Mouse (Mus musculus) v-Abl transformed pro-B cells (cell line): ENCODE results near the gene Braf.

Experiments used
- in situ Hi-C, 2 experiments: fragments of 400-800 bp; cut with MboI; formaldehyde crosslinking; loops; one replicate each; pipeline ENCODE4 v1.15.1; 2025; ENCODE audit not compliant: unreplicated experiment in 2 of 2

Braf gene

GRCm38 (mm10) chr6:39562166-39563015 is 162.9 kb downstream of the Braf start:
- in situ Hi-C loops: loop anchor here (5.0 to 25.0 kb wide), 4 partner anchors 95 to 378 kb away; no protein-coding TSS in a partner anchor

DNA sequence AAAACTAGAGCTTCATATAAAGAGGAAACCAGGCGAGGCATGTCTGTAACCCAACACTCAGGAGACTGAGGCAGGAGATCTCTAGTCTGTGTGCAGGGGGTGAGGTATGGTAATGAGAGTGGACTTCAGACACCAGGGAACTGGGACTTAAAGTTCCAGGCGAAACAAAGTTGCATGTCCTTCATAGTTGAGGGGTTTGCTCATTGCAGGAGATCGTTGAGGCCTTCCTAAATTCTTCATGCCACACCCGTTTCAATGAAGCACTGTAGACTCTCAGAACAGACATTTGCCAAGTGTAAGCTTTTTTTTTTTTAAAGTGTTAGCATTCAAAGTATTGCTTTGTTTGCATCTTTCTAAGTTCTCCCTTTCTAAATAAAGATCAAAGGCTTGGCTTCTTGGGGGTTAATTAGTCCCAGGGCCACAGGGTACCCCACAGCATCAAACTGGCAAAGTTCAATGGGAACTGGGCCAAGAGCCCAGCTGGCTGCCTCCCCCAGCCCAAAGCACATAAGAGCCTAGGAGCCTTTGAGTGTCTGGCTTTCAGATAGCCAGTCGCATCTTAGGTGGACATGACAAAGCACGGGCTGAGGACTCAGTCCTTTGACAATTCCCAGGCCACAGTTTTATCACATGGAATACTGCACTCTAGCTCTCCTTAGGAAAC is 165.9 kb downstream of the Braf start:
- in situ Hi-C loops: loop anchor here (25.0 kb wide), 2 partner anchors 197 to 372 kb away; no protein-coding TSS in a partner anchor

DNA sequence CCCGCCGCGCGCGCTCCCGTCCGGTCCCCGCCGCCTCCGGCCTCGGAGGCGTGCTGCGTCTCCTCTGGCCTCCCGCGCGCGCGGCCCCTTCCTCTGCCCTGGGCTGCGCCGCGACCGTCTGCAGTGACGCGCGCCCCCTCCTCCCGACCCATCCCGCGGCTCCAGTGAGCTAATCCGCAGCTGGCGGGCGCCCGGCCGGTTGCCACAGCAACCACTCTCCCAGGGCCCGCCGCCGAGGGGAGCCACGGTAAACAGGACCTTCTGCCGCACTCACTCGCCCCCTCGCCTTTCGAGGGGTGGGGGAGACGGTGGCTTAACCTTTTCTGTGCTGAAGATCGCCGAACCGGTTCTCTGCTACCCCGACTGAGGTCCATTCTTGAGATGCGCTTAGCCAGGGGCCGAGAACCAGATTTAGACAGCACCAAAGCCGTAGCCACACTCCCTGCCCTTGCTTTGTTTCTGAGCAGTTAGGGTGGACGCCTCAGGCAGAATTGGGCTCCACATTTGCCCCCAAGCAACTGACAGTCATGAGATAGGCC is 167.5 kb downstream of the Braf start, which contains the start of gene Dennd2a:
Dennd2a (minus strand) TSS at position 145 of the 539 bp plus-strand sequence.
- in situ Hi-C loops: loop anchor here (25.0 kb wide), 2 partner anchors 195 to 370 kb away; no protein-coding TSS in a partner anchor

GRCm38 (mm10) chr6:39556900-39557659 is 168.2 kb downstream of the Braf start:
- in situ Hi-C loops: loop anchor here (25.0 kb wide), 2 partner anchors 195 to 370 kb away; no protein-coding TSS in a partner anchor

GRCm38 (mm10) chr6:39555648-39555945 is 169.7 kb downstream of the Braf start:
- in situ Hi-C loops: loop anchor here (25.0 kb wide), 2 partner anchors 193 to 368 kb away; no protein-coding TSS in a partner anchor

GRCm38 (mm10) chr6:39554888-39555647 is 170.2 kb downstream of the Braf start:
- in situ Hi-C loops: loop anchor here (25.0 kb wide), 2 partner anchors 193 to 368 kb away; no protein-coding TSS in a partner anchor
